Mouse (Mus musculus) lung, postnatal 0 days (tissue): Measurements from ENCODE around the gene Cd82.

Source experiments
- CTCF ChIP-seq: IDR thresholded peaks from 2 replicates; pipeline ENCODE4 v1.5.1; 2016; ENCODE audit warnings: antibody characterized with exemption, mild to moderate bottlenecking
- EP300 ChIP-seq: IDR thresholded peaks from 2 replicates; pipeline ENCODE4 v1.6.1; 2016; ENCODE audit warnings: antibody characterized with exemption, mild to moderate bottlenecking, control low read depth

GRCm38 (mm10) chr2:93444280-93444679 lies 18.7 kb downstream of the Cd82 start:
- TF ChIP-seq CTCF = no peak
- no peak for TF ChIP-seq EP300
